Mouse (Mus musculus) embryonic fibroblast, embryonic 13.5 days (primary cell): ENCODE measurements around the gene Tmem208.

ENCODE experiments used
- CTCF ChIP-seq: IDR thresholded peaks from 2 replicates; pipeline ENCODE4 v1.5.1; 2011; ENCODE audit warnings: mild to moderate bottlenecking, control low read depth, low read length, moderate library complexity, borderline replicate concordance; ENCODE audit not compliant: insufficient read depth
- POLR2A ChIP-seq: IDR thresholded peaks from 2 replicates; pipeline ENCODE4 v1.6.1; 2011; ENCODE audit warnings: low read depth, mild to moderate bottlenecking, control low read depth, low read length, moderate library complexity

DNA sequence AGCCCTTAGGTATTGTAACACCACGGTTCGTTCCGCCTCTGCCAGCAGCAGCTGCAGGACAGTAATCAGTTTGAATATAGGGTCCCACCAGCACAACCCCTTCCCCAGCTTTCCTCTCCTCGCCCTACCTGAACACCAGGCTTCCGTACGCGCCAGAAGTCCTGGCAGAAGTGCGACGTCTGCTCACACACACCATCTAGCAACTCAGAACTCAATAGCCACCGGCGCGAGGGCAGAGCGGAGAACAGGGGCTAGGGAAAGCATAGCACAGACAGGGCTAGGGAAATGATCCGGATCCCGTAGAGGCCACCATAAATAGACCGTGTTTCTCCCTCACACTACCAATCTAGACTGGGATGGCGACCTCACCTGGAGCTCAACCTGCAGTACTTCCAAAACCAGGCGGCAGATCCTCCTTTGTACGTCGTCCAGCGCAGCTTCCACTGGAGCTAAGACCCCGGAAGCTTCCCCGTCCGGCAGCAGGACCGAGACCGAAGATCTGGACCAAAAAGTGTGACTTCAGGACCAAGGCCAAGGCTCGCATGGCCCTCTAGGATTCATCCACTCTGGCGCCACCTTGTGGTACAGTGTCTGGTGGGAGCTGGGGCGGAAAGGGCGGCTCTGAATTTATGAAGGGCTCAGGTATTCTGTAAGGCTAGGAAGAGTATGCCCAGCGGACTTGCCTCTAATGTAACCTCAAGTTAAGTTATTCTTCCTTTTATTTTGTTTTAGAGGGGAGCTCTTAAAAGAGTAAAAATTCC, 35.4 kb upstream of the Tmem208 start:
- peak; percentile 91 for TF ChIP-seq CTCF
- no peak for TF ChIP-seq POLR2A
